Mouse (Mus musculus): ENCODE measurements at regions not wholly inside any gene's neighbourhood (a gene's known extent, or its start where the extent isn't known, plus 50 kb on each side); places are given as distances from the start of the nearest gene placed in this dataset.

DNA sequence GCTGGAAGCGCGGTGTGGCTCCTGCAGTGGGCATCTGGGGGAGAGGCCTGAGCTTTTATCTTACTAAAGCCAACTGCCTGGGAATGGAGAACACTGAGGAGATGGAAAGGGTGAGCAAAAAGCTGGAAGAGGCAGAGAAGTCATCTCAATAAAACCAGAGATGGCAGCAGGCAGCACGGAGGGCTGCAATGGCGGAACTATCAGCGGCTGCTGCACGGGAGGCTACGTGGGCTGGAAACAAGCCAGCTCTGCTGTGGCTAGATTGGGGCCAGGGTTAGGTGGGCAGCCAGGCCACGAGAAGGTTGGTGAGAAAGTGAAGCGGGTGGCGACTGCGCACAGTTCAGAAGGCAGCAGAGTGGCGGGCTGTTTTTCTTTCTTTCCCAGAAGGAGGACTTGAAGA lies 197.8 kb downstream of the Enc1 start:
- TF ChIP-seq CTCF (IDR thresholded peaks at IDR 0.05; ENCODE audit: low read depth) (no peak), EP300 (IDR thresholded peaks at IDR 0.05; ENCODE audit: low read depth) (no peak)

All from liver, embryonic 14.5 days (tissue).